Mouse (Mus musculus) ovary, adult 2 months (tissue): ENCODE measurements around the gene Snx11. TPM values are rescaled to one million over a fixed set of nuclear protein-coding genes. Genes with fewer than 3 reads are reported as not detected.

ENCODE experiments used
- polyA plus RNA-seq: library from polyadenylated mRNA; depleted of rRNA; stranded (reverse); fragments of >200 nt; gene quantifications from 2 replicates; pipeline ENCODE4 v1.2.3, GENCODE M21; 2012; rRNA removed

Snx11 gene
- 18.7 and 19.7 TPM in 2 replicates for polyA plus RNA-seq

GRCm38 (mm10) chr11:96776968-96777962, at the start of gene Snx11:
Gene Snx11 (minus strand): TSS chr11:96777559.

GRCm38 (mm10) chr11:96788871-96789795, 11.8 kb upstream of the Snx11 start, which contains the start of gene Cbx1:
Gene Cbx1 (plus strand): TSS chr11:96789127.

Other genes starting within 250 kb of the Snx11 start
- gene Cbx1, start 11.6 kb upstream of the Snx11 start, polyA plus RNA-seq, result 33.3 and 47.5 TPM in 2 replicates
- gene Nfe2l1, start 52.4 kb upstream of the Snx11 start, polyA plus RNA-seq, result 227 and 361 TPM in 2 replicates
- 41.8 and 93.3 TPM in 2 replicates for gene Copz2, start 72.3 kb upstream of the Snx11 start, polyA plus RNA-seq
- 60.2 and 65.7 TPM in 2 replicates for gene Cdk5rap3, start 138.9 kb upstream of the Snx11 start, polyA plus RNA-seq
- gene Prr15l, start 150.5 kb upstream of the Snx11 start, polyA plus RNA-seq, result 10.8 and 20.4 TPM in 2 replicates
- 55.7 and 83.0 TPM in 2 replicates for gene Pnpo, start 166.4 kb upstream of the Snx11 start, polyA plus RNA-seq
- 13.0 and 18.2 TPM in 2 replicates for gene Sp2, start 205.4 kb upstream of the Snx11 start, polyA plus RNA-seq
- gene Sp6, start 235.8 kb upstream of the Snx11 start, polyA plus RNA-seq, result 0.41 and 0.48 TPM in 2 replicates